Mouse (Mus musculus) stomach, embryonic 16.5 days (tissue): ENCODE results near the gene Olfr742. TPM values are rescaled to one million over a fixed set of nuclear protein-coding genes. Genes with fewer than 3 reads are reported as not detected.

Experiments
- ATAC-seq: fragments of 200-750 bp; cut with Nextera tagmentation; 2 replicates; pipeline ENCODE4 v1.8.0; 2017; ENCODE audit warnings: moderate number of reproducible peaks, moderate TSS enrichment; ENCODE audit not compliant: insufficient read depth, low FRiP score
- H3K27ac ChIP-seq: fragments of 300-500 bp; sonication (generic); 2 replicates; pipeline ENCODE4 v1.5.1; 2014; ENCODE audit warnings: low read length
- H3K27me3 ChIP-seq: fragments of 300-500 bp; sonication (generic); 2 replicates; pipeline ENCODE4 v1.6.1; 2014; ENCODE audit warnings: low read length, control low read depth, mixed read lengths; ENCODE audit not compliant: control insufficient read depth, insufficient read depth
- H3K36me3 ChIP-seq: fragments of 300-500 bp; sonication (generic); 2 replicates; pipeline ENCODE4 v1.6.1; 2014; ENCODE audit warnings: low read length; ENCODE audit not compliant: control insufficient read depth, insufficient read depth
- H3K4me1 ChIP-seq: fragments of 300-500 bp; sonication (generic); 2 replicates; pipeline ENCODE4 v1.6.1; 2014; ENCODE audit warnings: low read length, control low read depth, mixed read lengths; ENCODE audit not compliant: control insufficient read depth, insufficient read depth
- H3K4me2 ChIP-seq: fragments of 300-500 bp; sonication (generic); 2 replicates; pipeline ENCODE4 v1.6.1; 2014; ENCODE audit warnings: low read depth, low read length, mixed read lengths
- H3K4me3 ChIP-seq: fragments of 300-500 bp; sonication (generic); replicated peaks from 2 replicates; pipeline ENCODE4 v1.5.1; 2014; ENCODE audit warnings: mild to moderate bottlenecking, low read length
- H3K9ac ChIP-seq: fragments of 300-500 bp; sonication (generic); 2 replicates; pipeline ENCODE4 v1.6.1; 2014; ENCODE audit warnings: low read length
- H3K9me3 ChIP-seq: fragments of 300-500 bp; sonication (generic); replicated peaks from 2 replicates; pipeline ENCODE4 v1.6.1; 2016; ENCODE audit warnings: low read length, control low read depth; ENCODE audit not compliant: control insufficient read depth
- WGBS: fragments of 180-500 bp; shearing (Covaris S2); extraction: QIAGEN DNeasy Blood & Tissue Kit; methylation state at CpG from one replicate; pipeline ENCODE4 v1.1.7; 2014; 5-methylcytosine and 5-hydroxymethylcytosine counted together
- polyA plus RNA-seq: library from polyadenylated mRNA; unstranded; fragments of >200 nt; fragmentation: Nextera tagmentation; extraction: Ambion mirVana; gene quantifications from 2 replicates; pipeline ENCODE4 v1.2.1, GENCODE M21; 2015

The Olfr742 gene
- not detected in 2 replicates for polyA plus RNA-seq

- Histone ChIP-seq H3K9ac (no peak within 1 kb of the TSS), H3K4me1 (no peaks in the 10 kb centered on the region), H3K9me3 (no peaks in the 10 kb centered on the region), H3K4me3 (no peak within 1 kb of the TSS), H3K27me3 (no peaks in the 10 kb centered on the region), H3K27ac (no peak within 1 kb of the TSS), H3K36me3 (no peaks in the 10 kb centered on the region), H3K4me2 (no peak within 1 kb of the TSS)
- ATAC-seq = no peak
- 64% methylated on average over 2 of the region's 2 CpGs for WGBS
Observed at GRCm38 (mm10) chr14:50503300-50503699, at the start of gene Olfr742. Gene Olfr742, plus strand, starts transcription at chr14:50503600.

GRCm38 (mm10) chr14:50472438-50472837, 31.0 kb upstream of the Olfr742 start, which contains the start of gene Olfr741:
Gene Olfr741, plus strand, starts transcription at chr14:50472738.
- Histone ChIP-seq H3K4me2 (no peak within 1 kb of the TSS), H3K27ac (no peak within 1 kb of the TSS), H3K4me3 (no peak within 1 kb of the TSS), H3K9ac (no peak within 1 kb of the TSS), H3K27me3 (no peaks in the 10 kb centered on the region), H3K9me3 (no peaks in the 10 kb centered on the region), H3K36me3 (no peaks in the 10 kb centered on the region), H3K4me1 (no peaks in the 10 kb centered on the region)
- 69% methylated on average over 2 of the region's 2 CpGs for WGBS
- no peak for ATAC-seq

DNA sequence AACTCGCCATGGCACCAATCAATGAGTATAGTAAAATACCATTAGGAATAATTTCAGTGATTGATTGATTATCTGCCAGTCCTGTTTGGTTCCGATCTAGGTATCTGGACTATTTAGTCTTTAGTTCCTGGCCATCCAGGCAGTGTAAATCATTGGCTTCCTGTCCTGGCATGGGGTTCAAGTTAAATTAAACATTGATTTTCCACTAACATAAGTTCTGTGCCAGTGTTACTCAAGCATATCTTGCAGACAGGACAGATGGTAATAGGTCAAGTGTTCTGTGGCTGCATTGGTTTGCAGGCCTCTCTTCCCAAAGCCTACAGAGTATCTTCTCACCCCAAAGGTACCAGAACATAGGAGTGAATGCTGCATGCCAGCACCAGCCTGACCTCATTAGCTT, 25.0 kb upstream of the Olfr742 start:
- Histone ChIP-seq H3K9me3 (no peaks in the 10 kb centered on the region), H3K4me2 (no peak overlapping the region), H3K9ac (no peak overlapping the region), H3K4me3 (no peak overlapping the region), H3K27ac (no peak overlapping the region), H3K27me3 (no peaks in the 10 kb centered on the region), H3K4me1 (no peaks in the 10 kb centered on the region), H3K36me3 (no peaks in the 10 kb centered on the region)
- 53% methylated on average over 2 of the region's 2 CpGs for WGBS
- no peak for ATAC-seq

DNA sequence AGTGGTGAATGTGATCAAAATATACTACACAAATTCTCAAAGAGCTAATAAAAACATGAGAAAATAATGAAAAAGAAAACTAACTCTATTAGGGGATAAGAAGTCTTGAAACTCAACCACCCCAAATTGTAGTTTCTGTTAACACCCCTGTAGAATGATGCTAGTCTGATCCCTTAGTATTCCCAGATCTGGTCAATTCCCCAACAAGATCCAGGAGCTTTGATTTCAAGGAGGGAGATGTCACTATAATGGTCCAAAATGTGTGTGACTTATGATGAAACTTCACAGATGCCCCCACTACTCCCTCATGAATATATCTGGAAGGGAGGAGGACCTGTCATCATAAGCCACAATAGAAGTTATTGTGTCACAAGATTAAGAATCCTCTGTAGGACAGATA, 18.1 kb downstream of the Olfr742 start, which contains the start of gene Olfr743:
Olfr743 (plus strand) TSS at position 301 of the 400 bp plus-strand sequence.
- Histone ChIP-seq H3K4me2 (no peak within 1 kb of the TSS), H3K9me3 (no peaks in the 10 kb centered on the region), H3K9ac (no peak within 1 kb of the TSS), H3K27me3 (no peaks in the 10 kb centered on the region), H3K4me3 (no peak within 1 kb of the TSS), H3K27ac (no peak within 1 kb of the TSS), H3K36me3 (no peaks in the 10 kb centered on the region), H3K4me1 (no peaks in the 10 kb centered on the region)
- ATAC-seq = no peak

- Histone ChIP-seq H3K27ac (no peak overlapping the region), H3K4me3 (no peak overlapping the region), H3K36me3 (no peaks in the 10 kb centered on the region), H3K27me3 (no peaks in the 10 kb centered on the region), H3K4me2 (no peak overlapping the region), H3K4me1 (no peaks in the 10 kb centered on the region), H3K9ac (no peak overlapping the region), H3K9me3 (no peaks in the 10 kb centered on the region)
- WGBS = 95% methylated on average over 2 of the region's 2 CpGs
- ATAC-seq = no peak
Observed at GRCm38 (mm10) chr14:50552734-50553133, 49.3 kb downstream of the Olfr742 start.

Other genes starting within 250 kb of the Olfr742 start
- gene Olfr732, start 219.4 kb upstream of the Olfr742 start, polyA plus RNA-seq = not detected in 2 replicates
- gene Olfr733, start 202.1 kb upstream of the Olfr742 start, polyA plus RNA-seq = not detected in 2 replicates
- gene Olfr734, start 176.8 kb upstream of the Olfr742 start, polyA plus RNA-seq = not detected in 2 replicates
- gene Olfr735, start 154.7 kb upstream of the Olfr742 start, polyA plus RNA-seq = not detected in 2 replicates
- not detected in 2 replicates for gene Tlr11, start 145.7 kb upstream of the Olfr742 start, polyA plus RNA-seq
- not detected in 2 replicates for gene Olfr736, start 122.4 kb upstream of the Olfr742 start, polyA plus RNA-seq
- not detected in 2 replicates for gene Olfr738, start 96.0 kb upstream of the Olfr742 start, polyA plus RNA-seq
- not detected in 2 replicates for gene Olfr739, start 85.0 kb upstream of the Olfr742 start, polyA plus RNA-seq
- gene Olfr740, start 58.1 kb upstream of the Olfr742 start, polyA plus RNA-seq = not detected in 2 replicates
- gene Olfr741, start 30.9 kb upstream of the Olfr742 start, polyA plus RNA-seq = not detected in 2 replicates
- gene Olfr743, start 18.2 kb downstream of the Olfr742 start, polyA plus RNA-seq = not detected in 2 replicates
- gene Olfr744, start 111.3 kb downstream of the Olfr742 start, polyA plus RNA-seq = not detected in 2 replicates
- gene Olfr745, start 135.8 kb downstream of the Olfr742 start, polyA plus RNA-seq = not detected in 2 replicates
- gene Olfr746, start 143.5 kb downstream of the Olfr742 start, polyA plus RNA-seq = not detected in 2 replicates
- not detected in 2 replicates for gene Olfr747, start 189.6 kb downstream of the Olfr742 start, polyA plus RNA-seq
- not detected in 2 replicates for gene Olfr748, start 203.8 kb downstream of the Olfr742 start, polyA plus RNA-seq
- gene Olfr749, start 241.5 kb downstream of the Olfr742 start, polyA plus RNA-seq = not detected in 2 replicates